Mouse (Mus musculus) embryonic fibroblast, embryonic 13.5 days (primary cell): ENCODE data around the gene Tsc22d1.

Experiments used
- CTCF ChIP-seq: IDR thresholded peaks from 2 replicates; pipeline ENCODE4 v1.5.1; 2011; ENCODE audit warnings: mild to moderate bottlenecking, control low read depth, low read length, moderate library complexity, borderline replicate concordance; ENCODE audit not compliant: insufficient read depth
- POLR2A ChIP-seq: IDR thresholded peaks from 2 replicates; pipeline ENCODE4 v1.6.1; 2011; ENCODE audit warnings: low read depth, mild to moderate bottlenecking, control low read depth, low read length, moderate library complexity

GRCm38 (mm10) chr14:76528641-76529040, 113.9 kb downstream of the Tsc22d1 start:
- TF ChIP-seq CTCF (no peak), POLR2A (no peak)
